ENCODE assay signal across 8 mouse cellular contexts in the genomic region with DNA sequence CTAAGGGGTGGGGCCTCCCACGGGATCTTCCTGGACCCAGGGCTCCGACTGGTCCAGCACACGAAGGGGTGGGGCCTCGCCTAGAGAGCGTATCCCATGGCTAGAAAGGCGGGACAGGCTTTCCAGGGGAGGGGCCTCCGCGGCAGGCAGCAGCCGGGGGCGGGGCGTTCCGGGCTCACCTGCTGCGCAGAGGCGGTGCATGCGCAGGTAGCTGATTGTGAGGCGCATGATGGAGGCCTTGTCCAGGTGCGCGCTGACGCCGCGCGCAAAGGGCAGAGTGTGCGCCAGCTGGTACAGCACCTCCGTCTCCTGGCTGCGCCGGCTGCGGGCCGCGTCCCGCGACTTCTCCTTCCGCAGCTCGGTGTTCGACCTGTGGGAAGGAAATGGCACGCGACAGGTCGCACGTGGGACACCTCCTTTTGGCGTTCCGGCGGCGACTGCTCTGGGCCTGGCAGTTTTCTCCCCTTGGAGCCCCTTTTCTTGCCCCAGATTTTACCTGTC. TPM values are rescaled to one million over a fixed set of nuclear protein-coding genes. Genes with fewer than 3 reads are reported as not detected.
DNase-seq lines count a peak whose midpoint lies in the region; ATAC-seq and TF ChIP-seq lines count a peak whose summit lies in the region.

No protein-coding gene starts in this region.

- peaks cover 5% of the 10 kb centered on the region; the same call in 1 of the 2 replicates for H3K27me3 ChIP-seq in forebrain, embryonic 12.5 days
- H3K27me3 ChIP-seq in heart, embryonic 15.5 days: no peaks in the 10 kb centered on the region
- no peaks in the 10 kb centered on the region for H3K27me3 ChIP-seq in liver, embryonic 14.5 days (ENCODE audit: control insufficient read depth, insufficient read depth, low read length)
- H3K27me3 ChIP-seq in neural tube, embryonic 14.5 days (ENCODE audit: control insufficient read depth, insufficient read depth, low read length): no peaks in the 10 kb centered on the region

- peak; percentile 88 for ATAC-seq in cerebellum, adult (ENCODE audit: insufficient number of reproducible peaks, low FRiP score, low TSS enrichment)
- ATAC-seq in forebrain, embryonic 12.5 days (ENCODE audit: low FRiP score): peak; percentile 68
- peak; percentile 53 for ATAC-seq in heart, embryonic 15.5 days (replicated peaks; ENCODE audit: insufficient number of reproducible peaks, insufficient read depth, low FRiP score, low read depth)
- ATAC-seq in liver, embryonic 14.5 days (ENCODE audit: insufficient read depth): peak; percentile 81
- peak; percentile 85 for ATAC-seq in neural tube, embryonic 14.5 days (ENCODE audit: low read depth)

- TF ChIP-seq EP300 in liver, embryonic 14.5 days (IDR thresholded peaks at IDR 0.05; ENCODE audit: low read depth): no peak

- peak overlapping the region; percentile 49 for H3K4me3 ChIP-seq in forebrain, embryonic 12.5 days (replicated peaks)
- H3K4me3 ChIP-seq in heart, embryonic 15.5 days: peak overlapping the region; percentile 53
- H3K4me3 ChIP-seq in liver, embryonic 14.5 days (ENCODE audit: insufficient read depth in 1 of 2, low read depth in 2 of 2, low read length in 2 of 2): peak overlapping the region; percentile 74 to 87
- peak overlapping the region; percentile 42 for H3K4me3 ChIP-seq in neural tube, embryonic 14.5 days (ENCODE audit: low read depth, low read length)

- TF ChIP-seq CTCF in liver, embryonic 14.5 days (IDR thresholded peaks at IDR 0.05; ENCODE audit: low read depth): no peak

- DNase-seq in ES-CJ7 (ENCODE audit: low read depth, low spot score): peak; percentile 97
- DNase-seq in kidney, postnatal 14 days: peak; percentile 97
- DNase-seq in liver, embryonic 14.5 days (ENCODE audit: low read depth in 3 of 3, low spot score in 3 of 3): peak; percentile 93 to 95 (median 94)
- DNase-seq in testis, postnatal 14 days (ENCODE audit: low spot score): peak; percentile 90

- H3K9me3 ChIP-seq in forebrain, embryonic 12.5 days: no peaks in the 10 kb centered on the region
- no peaks in the 10 kb centered on the region for H3K9me3 ChIP-seq in heart, embryonic 15.5 days (replicated peaks)
- H3K9me3 ChIP-seq in liver, embryonic 14.5 days (ENCODE audit: control insufficient read depth, low read length): no peaks in the 10 kb centered on the region
- H3K9me3 ChIP-seq in neural tube, embryonic 14.5 days (ENCODE audit: control insufficient read depth, low read length): no peaks in the 10 kb centered on the region

- H3K36me3 ChIP-seq in forebrain, embryonic 12.5 days (replicated peaks): peaks cover 6% of the 10 kb centered on the region; the same call in 1 of the 2 replicates
- peaks cover 32% of the 10 kb centered on the region for H3K36me3 ChIP-seq in heart, embryonic 15.5 days
- peaks cover 3% of the 10 kb centered on the region; the same call in 1 of the 2 replicates for H3K36me3 ChIP-seq in liver, embryonic 14.5 days (replicated peaks; ENCODE audit: control insufficient read depth, insufficient read depth, low read depth)
- H3K36me3 ChIP-seq in neural tube, embryonic 14.5 days (ENCODE audit: control insufficient read depth, insufficient read depth, low read length): no peaks in the 10 kb centered on the region

- under 1% methylated on average over 42 of the region's 42 CpGs for WGBS in forebrain, embryonic 12.5 days
- WGBS in heart, embryonic 15.5 days: under 1% methylated on average over 42 of the region's 42 CpGs
- whole genome bisulfite sequencing in liver, embryonic 14.5 days (ENCODE audit: insufficient replicate concordance): under 1% methylated on average over 42 of the region's 42 CpGs
- WGBS in neural tube, embryonic 14.5 days: under 1% methylated on average over 41 of the region's 42 CpGs

- peak overlapping the region; percentile 84 for H3K4me2 ChIP-seq in forebrain, embryonic 12.5 days
- H3K4me2 ChIP-seq in heart, embryonic 15.5 days: peak overlapping the region; percentile 71
- peak overlapping the region; percentile 100 for H3K4me2 ChIP-seq in liver, embryonic 14.5 days (ENCODE audit: low read depth)
- H3K4me2 ChIP-seq in neural tube, embryonic 14.5 days (ENCODE audit: low read depth, low read length): peak overlapping the region; percentile 79

- peak overlapping the region; percentile 54 for H3K9ac ChIP-seq in forebrain, embryonic 12.5 days
- H3K9ac ChIP-seq in heart, embryonic 15.5 days: peak overlapping the region; percentile 65
- H3K9ac ChIP-seq in liver, embryonic 14.5 days (replicated peaks): peak overlapping the region; percentile 96
- peak overlapping the region; percentile 59 for H3K9ac ChIP-seq in neural tube, embryonic 14.5 days (replicated peaks; ENCODE audit: low read depth, low read length)

- peak overlapping the region; percentile 81 for H3K27ac ChIP-seq in forebrain, embryonic 12.5 days
- peak overlapping the region; percentile 96 for H3K27ac ChIP-seq in heart, embryonic 15.5 days
- H3K27ac ChIP-seq in liver, embryonic 14.5 days: peak overlapping the region; percentile 99
- peak overlapping the region; percentile 60 for H3K27ac ChIP-seq in neural tube, embryonic 14.5 days (ENCODE audit: low read depth, low read length)

- H3K4me1 ChIP-seq in forebrain, embryonic 12.5 days: peaks cover 53% of the 10 kb centered on the region
- peaks cover 52% of the 10 kb centered on the region for H3K4me1 ChIP-seq in heart, embryonic 15.5 days (replicated peaks)
- H3K4me1 ChIP-seq in liver, embryonic 14.5 days (replicated peaks; ENCODE audit: control insufficient read depth in 2 of 2, insufficient read depth in 2 of 2, low read length in 1 of 2): peaks cover 43 to 53% of the 10 kb centered on the region in 2 experiments
- peaks cover 24% of the 10 kb centered on the region; the same call in 1 of the 2 replicates for H3K4me1 ChIP-seq in neural tube, embryonic 14.5 days (ENCODE audit: control insufficient read depth, insufficient read depth, low read length)

RNA-seq across cellular contexts. Expression of a gene that starts 6.1 kb away (rescaled TPM):
- 8.7 and 9.9 TPM in 2 replicates for polyA plus RNA-seq in forebrain, embryonic 12.5 days (2016; fragmentation: Nextera tagmentation; extraction: Ambion mirVana)
- polyA plus RNA-seq in heart, embryonic 15.5 days (2015; fragmentation: Nextera tagmentation; extraction: Ambion mirVana): 36.4 and 44.0 TPM in 2 replicates
- 9.8 and 12.2 TPM in 2 replicates for polyA plus RNA-seq in liver, embryonic 14.5 days (2012; rRNA removed)
- 22.8 and 23.9 TPM in 2 replicates for polyA plus RNA-seq in liver, embryonic 14.5 days (2014; fragmentation: Nextera tagmentation; extraction: Ambion mirVana)
- 2.7 and 4.4 TPM in 2 replicates for polyA plus RNA-seq in neural tube, embryonic 14.5 days (2014; fragmentation: Nextera tagmentation; extraction: Ambion mirVana)

RNA-seq across cellular contexts. Expression of a gene that starts 17.7 kb away (rescaled TPM):
- polyA plus RNA-seq in forebrain, embryonic 12.5 days (2016; fragmentation: Nextera tagmentation; extraction: Ambion mirVana): 0.26 and 0.27 TPM in 2 replicates
- polyA plus RNA-seq in heart, embryonic 15.5 days (2015; fragmentation: Nextera tagmentation; extraction: Ambion mirVana): 0.08 and 0.16 TPM in 2 replicates
- 0.02 and 0.18 TPM in 2 replicates for polyA plus RNA-seq in liver, embryonic 14.5 days (2012; rRNA removed)
- polyA plus RNA-seq in liver, embryonic 14.5 days (2014; fragmentation: Nextera tagmentation; extraction: Ambion mirVana): 0.08 TPM in 2 replicates
- 3.7 and 4.0 TPM in 2 replicates for polyA plus RNA-seq in neural tube, embryonic 14.5 days (2014; fragmentation: Nextera tagmentation; extraction: Ambion mirVana)

RNA-seq across cellular contexts. Expression of a gene that starts 28.4 kb away (rescaled TPM):
- 107 and 112 TPM in 2 replicates for polyA plus RNA-seq in forebrain, embryonic 12.5 days (2016; fragmentation: Nextera tagmentation; extraction: Ambion mirVana)
- polyA plus RNA-seq in heart, embryonic 15.5 days (2015; fragmentation: Nextera tagmentation; extraction: Ambion mirVana): 82.5 and 99.2 TPM in 2 replicates
- 61.7 and 68.3 TPM in 2 replicates for polyA plus RNA-seq in liver, embryonic 14.5 days (2012; rRNA removed)
- polyA plus RNA-seq in liver, embryonic 14.5 days (2014; fragmentation: Nextera tagmentation; extraction: Ambion mirVana): 38.5 and 42.8 TPM in 2 replicates
- polyA plus RNA-seq in neural tube, embryonic 14.5 days (2014; fragmentation: Nextera tagmentation; extraction: Ambion mirVana): 121 TPM in 2 replicates

Comparison
In these comparisons a context has a peak if more than half of its experiments do, and no peak if none do; other contexts are left out.
1. Peak in every context shown above with its lines: DNase-seq, ATAC-seq, H3K4me3 ChIP-seq and H3K27ac ChIP-seq.